Mouse (Mus musculus) CD4-positive, CD25-positive, alpha-beta regulatory T cell, adult 2 months (primary cell): Measurements from ENCODE around the gene Zeb2.

Experiments
- DNase-seq: peaks from one replicate; pipeline ENCODE4 v3.0.0-alpha.2; 2012; ENCODE audit warnings: low read depth, low spot score

The Zeb2 gene

DNA sequence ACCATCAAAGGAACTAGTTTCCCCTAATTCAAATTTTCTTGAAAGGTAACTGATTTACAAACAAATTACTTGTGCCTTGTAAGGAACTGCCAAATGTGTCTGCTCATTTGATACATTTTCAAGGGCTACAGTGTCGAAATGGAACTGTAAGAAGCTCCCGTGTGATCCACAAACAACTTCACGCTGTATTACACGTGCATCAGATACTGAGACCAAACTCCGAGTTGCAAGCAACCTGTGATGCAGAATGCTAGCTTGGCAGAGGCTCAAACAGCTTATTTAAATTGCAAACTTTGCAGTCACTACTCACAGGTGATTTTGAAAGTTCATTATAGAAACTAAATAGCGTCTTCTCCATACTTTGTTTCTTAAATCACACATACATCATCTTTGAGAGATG is 55.1 kb downstream of the Zeb2 start:
- DNase-seq = no peak

DNA sequence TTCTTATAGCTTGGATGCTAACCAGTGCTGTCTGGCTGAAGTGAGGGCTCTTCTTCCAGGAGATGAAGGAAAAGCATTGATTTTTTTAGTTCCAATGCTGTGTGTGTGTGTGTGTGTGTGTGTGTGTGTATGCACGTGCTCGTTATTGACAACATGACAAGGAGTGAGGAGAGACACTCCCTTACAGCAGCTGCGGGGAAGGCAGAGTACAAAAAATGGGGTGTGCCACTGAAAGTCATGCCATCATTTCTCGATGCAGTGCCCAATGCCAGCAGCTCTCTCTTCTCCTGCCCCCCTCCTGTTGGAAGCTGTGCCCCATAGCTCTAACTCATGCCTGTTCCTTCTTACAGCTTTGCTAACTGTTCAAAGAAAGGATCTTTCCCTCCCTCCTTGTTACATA is 56.4 kb downstream of the Zeb2 start:
- no peak for DNase-seq

DNA sequence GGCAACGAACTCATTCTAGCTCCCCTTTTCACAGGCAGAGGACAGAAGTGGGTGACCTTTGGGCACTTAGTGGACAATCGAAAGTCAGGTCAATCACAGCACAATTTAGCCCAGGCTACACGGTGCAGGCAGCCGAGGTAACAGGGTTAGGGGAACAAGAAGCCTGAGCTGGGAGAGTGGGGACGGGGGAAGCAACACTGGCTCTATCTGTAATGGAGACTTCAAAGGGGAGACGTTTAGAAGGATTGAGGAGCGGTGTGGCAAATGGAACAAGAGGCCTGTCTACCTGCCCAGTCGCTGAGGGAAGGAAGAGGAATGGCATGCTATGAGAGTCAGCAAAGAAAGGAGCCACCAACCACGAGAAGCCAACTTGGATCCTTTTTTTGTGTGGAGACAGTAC is 57.0 kb downstream of the Zeb2 start:
- DNase-seq = no peak

DNA sequence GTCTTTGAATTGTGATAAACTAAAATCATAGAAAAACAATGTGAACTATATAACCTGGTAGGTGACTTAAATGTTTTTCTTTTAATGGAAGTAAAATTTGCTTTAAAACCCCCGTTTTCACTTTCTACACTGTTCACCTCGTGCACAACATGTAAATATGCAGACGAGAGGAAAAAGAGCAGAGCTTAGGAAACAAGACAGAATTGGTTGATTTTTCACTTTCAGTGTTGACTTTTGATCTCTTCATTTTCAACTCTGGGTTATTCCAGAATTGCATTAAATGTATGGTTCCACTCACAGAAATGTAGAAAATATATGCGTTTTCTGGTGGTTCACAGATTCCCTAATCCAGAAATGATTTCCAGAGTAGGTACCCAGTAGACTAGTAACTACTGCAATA is 57.6 kb downstream of the Zeb2 start:
- DNase-seq = no peak

DNA sequence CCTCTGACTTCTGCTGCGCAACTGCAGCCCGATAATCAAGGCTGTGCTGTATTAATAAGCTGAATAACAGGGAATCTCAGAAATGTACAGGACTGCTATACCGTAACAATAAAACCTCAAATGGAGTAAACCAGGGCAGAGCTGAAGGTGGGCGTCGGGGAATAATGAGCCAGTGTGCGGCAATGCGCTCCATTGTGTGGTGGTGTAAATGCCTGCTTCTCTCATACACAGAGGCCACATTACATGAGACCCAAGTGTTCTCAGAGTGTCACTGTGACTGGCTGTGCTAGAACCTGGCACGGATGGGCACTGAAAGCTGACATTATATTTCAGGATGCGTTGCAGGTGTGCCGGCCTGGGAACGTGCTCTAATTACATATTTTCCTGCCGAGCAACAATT is 58.2 kb downstream of the Zeb2 start:
- no peak for DNase-seq

DNA sequence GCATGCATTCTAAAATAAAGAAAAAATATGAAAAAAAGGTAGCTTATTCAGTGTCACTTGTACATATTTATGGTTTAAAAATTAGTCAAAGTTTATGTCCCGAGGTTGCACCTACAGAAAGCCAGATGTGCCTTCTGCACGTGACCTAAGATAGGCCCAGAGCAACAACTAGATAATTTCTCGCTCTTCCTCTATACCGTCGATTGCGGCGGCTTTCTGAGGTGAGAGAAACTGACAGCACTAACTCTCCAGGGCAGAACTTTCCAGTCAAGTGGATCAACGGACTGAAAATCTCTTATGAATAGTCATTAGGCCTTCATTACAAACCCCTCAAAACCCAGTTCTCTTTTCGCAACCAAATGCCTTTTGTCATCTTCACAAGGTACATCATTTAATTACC is 59.0 kb downstream of the Zeb2 start:
- no peak for DNase-seq

DNA sequence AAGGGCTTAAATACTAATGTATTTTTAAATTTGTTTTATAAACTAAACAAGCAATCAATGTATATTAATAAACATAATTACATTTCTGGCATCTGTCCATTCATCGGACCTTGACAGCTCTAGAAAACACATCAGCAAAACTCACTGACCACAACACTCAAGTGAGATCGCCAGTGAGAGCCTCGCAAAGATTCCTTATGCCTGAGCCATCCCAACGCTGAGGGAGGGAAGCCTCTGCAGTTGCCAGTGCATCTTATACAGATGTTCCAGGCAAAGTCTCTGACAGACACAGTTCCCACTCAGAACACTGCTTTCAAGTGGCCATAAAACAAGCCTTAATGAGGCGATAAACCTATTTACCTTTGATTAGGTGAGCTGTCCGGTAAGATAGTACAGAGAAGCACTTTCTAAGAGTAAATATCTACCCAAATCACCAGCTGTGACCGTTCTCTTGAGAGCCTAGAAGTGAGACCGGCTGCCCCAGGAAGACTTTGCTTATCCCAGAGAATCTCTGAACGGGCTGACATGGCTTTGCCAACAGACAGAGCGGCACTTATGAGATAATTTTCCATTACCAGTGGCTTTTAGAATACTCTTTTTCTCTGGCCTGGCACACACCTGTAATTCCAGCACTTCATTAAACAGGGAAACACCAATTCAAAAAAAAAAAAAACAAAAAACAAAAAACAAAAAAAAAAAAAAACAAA is 60.2 kb downstream of the Zeb2 start:
- no peak for DNase-seq

DNA sequence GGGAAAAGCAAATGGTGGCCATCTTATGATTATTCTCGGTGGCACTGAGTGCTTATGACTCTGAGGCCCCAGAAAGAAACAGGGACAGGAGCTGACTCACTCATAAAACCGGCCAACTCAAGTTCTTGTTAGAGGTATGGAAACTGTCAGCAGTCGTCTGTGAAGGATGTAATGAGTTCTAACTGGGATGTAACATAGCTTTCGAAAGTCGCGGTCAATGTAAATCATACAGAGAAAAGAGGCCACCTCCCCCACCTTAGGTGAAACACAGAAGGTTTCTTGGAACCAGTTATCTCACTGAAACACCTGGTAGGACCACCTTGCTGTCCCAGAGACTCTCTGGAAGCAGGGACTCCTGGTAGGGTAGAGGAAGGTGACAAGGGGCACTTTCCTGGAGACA is 61.3 kb downstream of the Zeb2 start:
- no peak for DNase-seq

DNA sequence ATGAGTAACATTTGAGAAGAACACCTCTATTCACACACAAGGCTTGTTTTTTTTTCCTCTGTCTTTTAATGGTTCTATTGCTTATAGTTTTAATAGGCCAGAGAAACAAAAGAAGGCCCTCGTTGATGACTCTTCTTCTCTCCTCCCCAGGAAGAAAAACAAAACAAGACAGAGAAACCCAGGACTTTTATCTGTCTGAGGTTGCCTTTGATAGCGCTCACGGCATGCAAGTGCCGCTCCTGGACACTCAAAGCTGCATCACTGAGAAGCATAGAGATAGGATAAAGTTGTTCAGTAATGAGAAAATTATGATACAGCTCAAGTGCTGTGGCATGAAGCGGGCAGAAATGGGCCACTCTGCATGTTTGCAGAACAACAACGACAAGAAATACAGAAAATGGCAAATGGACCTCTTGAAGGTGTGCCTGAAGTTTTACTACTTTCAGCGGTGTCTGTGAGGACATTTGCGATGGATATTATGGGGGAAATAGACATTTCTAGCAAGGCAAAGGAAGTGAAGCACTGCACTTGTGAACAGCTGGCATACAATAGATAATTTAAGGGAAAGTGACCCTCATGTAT is 62.1 kb downstream of the Zeb2 start:
- DNase-seq = no peak

DNA sequence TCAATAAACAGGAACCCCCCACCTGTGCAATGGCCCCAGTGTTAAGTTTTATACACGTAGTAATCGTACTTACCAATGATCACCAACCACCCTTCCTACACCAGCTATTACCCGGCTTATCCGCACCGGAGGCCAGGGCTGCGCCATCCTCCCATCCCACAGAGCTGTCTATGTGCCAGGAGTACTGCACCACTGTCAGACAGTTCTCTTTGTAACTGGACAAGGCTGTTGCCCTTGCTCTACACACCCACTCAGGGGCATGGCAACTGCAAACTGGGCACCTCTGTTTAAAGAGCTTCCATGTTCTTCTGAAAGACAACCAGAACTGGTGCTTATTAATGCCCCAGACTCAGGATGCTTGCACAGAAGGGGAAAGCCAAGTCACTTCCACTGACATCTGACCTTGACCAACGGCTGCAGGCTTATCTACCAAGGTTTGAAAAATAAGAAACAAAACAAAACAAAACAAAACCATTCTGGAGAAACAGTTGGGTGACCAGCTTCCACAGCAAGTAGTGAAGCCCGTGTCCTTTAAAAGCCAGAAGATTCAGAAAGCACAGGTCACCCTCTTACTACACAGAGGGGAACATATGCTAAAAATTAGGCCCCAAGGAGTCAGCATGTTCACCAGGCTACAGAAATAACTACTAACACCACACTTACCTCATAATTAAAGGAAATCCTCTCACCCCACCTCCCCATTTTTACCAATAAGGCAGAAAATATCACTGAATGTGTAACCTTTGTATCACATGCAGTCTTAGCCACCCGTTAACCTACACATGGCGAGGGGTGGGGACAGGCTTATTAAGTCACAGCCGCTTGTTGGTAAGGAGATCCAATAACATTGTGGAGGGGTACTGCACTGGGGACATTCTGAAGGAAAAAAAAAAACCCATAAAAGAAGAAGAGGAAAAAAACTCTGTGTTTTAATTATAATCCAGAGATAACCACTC is 62.8 kb downstream of the Zeb2 start:
- no peak for DNase-seq

DNA sequence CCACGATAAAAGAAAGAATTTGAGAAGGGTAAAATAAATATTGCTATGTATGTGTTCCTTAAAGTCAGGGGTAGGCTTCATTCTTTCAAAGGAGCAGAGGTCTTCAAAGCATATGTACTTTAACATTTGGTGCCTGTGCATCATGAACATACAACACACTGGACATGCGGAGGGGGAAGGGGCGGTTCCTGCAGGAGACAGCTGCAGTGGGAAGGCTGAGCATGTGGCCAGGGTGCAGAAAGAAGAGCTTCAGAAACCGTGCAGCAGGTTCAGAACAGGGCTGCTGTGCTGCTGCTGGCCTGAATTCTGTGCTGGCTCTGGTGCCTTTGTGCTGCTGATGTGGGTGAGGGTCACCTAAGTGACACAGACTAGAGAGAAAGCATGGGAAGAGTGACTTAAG is 64.6 kb downstream of the Zeb2 start:
- DNase-seq = no peak

DNA sequence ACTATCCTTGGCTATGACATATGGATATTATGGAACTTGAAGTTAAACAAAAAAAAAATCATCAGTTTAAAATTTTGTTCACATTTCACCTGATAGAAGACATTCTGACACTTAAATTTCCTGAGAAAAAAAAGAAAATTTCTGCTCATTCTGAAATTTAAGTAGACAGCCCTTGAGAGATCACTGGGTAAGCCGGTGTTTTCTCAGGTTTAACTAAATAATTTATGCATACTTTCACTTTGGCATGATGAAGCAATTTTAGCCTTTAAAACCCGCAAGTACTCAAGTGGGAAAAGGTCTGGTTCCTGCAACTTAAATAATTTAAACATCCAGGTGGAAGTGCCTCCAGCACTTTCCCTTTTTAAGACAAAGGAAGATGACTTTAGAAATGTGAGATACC is 65.9 kb downstream of the Zeb2 start:
- DNase-seq = no peak

DNA sequence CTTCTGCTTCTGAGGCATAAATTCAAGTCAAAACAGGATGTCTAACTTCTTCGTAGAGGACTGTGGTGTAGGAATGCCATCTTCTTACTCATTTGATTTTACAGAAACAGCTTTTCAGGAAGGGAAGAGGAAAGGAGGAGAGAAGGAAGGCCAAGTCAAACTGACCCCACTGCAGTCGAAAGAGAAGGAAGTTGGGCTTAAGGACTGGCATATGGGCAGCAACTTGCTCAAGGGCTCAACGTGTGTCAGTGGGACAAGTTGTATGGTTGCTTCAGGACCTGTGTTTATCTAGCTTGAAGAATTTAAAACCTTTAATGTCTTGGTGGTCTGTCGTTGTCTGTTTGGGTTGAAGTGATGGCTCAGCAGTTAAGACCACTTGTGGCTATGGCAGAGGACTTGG is 67.3 kb downstream of the Zeb2 start:
- no peak for DNase-seq

DNA sequence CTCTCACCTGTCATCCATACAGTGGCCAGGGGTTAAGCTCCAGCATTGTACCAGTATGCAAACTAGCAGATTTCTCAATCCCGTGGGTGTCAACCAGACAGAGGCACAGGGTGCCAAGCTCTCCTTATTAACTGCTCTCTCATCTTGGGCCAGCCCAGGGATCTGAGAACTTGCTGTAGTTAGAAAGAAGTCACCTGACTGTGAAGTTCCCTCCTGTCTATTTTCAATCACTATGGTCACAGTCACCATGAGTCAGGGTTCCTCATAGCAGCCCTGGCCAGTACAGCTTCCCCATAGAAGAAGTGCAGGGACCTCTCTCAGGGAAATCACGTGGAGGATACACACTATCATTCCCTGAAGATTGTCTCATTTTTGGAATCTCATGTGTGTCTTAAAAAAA is 67.9 kb downstream of the Zeb2 start:
- DNase-seq = no peak

DNA sequence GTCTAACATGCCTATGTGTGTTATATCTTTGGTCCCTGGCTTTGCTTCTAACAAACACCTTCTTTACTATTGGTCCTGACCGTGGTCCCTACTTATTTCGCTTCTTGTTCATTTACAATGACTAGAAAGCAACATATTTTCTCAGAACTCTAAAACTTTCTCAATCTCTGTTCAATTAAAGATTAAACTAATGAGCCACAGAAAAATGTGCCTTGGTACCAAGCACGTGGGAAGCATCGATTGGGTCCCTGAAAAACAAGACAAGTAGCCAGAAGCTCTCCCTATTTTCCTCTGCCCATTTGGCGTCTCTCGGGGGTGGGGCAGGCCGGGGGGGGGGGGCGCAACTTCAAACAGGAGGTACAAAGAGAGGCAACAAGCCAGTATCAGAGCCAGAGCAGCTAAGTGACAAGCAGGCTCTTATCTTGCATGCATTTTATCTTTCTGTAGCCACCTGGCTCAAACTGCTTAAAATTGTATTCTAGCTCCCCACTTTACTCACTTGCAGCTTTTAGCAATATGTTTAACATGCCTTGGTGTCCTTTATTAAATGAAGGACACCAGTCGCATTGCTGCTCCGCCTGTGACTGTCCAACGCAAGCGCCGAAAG is 76.4 kb downstream of the Zeb2 start:
- no peak for DNase-seq

DNA sequence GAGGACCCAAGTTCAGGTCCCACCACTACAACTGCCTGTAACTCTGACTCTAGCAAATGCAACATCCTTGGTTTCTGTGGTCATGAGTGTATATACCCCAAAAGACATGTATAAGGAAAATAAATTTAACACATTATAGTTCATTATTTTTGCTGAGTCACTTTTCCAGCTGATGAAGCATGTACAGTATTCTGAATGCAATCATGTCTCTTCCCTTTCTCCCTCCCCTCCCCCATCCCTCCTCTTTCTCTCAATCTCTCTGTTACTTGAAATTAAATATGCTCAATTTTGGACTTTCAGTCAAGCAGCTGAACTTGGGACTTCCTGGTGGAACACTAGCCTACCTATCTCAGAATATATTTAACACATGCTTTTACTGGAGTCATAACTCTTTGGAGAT is 77.7 kb downstream of the Zeb2 start:
- DNase-seq = no peak

DNA sequence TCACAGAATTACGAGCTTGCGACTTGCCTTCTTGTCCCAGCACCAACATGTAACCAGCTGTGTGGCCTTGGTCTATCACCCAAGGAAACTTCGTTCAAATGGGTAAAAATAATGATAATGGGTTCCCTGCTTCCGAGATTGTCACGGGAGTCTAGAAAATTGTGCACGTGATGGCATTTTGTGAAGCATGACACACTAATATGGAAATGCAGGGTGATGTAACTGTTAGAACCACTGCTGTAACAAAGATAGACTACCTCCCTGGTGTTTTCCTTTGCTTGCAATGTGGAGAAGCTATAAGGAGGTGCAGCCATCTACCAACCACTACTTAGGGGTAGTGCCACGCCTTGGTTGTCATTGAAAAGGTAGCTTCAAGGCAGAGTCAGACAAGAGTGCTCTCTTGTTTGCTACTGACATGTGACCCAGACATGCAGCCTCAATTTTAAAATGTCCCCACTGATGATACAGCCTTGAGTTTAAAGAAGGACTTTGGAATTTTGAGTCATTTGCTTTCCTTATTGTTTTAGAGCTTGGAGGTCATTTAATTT is 89.0 kb downstream of the Zeb2 start:
- no peak for DNase-seq

DNA sequence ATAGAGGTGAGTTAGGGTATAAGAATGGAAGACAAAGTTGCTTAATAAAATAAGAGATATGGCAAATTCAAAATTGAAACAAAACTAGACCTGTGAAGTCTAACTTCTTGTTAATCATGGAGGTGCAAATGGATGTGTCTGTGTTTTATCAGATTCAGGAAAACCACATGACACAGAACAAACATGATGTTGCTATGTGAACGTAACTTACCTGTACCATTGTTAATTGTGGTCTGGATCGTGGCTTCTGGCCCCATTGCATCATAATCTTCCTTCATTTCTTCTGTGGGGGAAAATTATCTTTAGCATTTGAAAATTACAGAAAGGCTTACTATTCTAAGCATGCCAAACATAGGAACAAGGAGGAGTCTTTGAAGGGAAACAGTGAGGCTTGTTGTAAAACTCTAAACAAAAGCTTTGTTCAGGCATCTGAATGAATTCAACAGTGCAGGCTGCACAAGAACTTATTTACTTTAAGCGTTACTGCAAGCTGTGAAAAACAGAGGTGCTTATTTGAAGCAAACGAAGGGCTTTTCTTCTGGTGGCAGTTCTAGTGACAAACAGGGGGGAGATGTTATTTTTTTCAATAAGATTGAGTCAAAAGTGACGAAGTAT is 99.9 kb downstream of the Zeb2 start:
- DNase-seq = peak; percentile 17

DNA sequence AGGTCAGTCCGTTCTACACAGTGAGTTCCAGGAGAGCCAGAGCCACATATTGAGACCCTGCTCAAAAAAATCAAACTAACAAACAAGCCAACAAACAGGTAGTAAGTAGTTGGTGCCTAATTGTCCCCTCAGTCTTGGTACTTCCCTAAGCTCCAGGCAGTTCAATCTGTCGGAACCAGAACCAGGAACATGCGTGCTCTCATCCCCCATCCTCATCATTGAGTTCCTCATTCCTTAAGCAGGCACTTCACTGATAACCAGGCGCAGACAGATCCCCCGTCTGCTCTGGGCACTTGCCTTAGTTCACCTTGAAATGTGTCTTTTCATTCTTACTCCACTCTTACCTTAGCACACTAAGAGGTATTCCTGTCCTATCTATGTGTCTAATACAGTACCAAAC is 103.9 kb downstream of the Zeb2 start:
- DNase-seq = no peak

DNA sequence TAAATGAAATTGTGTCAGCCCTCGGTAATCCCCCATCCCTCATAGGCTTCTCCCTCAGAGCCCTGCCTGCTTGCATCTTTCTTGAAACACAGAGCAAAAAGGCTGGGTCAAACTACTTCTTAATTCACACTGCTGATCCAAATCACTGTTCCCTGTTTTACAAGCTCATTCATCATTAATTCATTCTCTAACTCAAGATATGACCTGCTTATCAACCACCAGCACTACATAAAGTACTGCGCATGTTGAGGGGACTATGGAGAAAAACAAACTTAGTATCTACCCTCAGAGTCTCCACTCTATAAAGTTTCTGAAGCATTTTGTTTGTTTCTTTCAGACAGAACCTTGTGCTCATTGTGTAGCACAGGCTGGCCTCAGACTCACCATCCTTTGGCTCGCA is 104.5 kb downstream of the Zeb2 start:
- no peak for DNase-seq

DNA sequence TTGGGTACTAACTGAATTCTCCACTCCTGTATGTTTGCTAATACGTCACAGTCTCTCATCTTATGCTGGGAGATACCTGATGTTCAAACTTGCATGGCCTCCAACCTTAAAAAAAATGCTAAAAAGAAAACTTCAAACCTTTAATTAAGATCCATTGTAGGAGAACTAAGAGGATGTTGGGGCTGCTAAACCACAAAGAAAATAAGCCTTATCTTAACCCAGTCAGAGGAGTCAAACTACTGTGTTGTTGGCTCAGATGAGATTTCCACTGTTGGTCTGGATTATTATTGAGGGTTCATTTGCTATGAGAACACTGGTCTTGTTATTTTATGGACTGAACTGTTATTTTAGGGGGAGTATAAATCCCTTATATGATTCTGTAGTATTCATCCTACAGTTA is 106.5 kb downstream of the Zeb2 start:
- no peak for DNase-seq

DNA sequence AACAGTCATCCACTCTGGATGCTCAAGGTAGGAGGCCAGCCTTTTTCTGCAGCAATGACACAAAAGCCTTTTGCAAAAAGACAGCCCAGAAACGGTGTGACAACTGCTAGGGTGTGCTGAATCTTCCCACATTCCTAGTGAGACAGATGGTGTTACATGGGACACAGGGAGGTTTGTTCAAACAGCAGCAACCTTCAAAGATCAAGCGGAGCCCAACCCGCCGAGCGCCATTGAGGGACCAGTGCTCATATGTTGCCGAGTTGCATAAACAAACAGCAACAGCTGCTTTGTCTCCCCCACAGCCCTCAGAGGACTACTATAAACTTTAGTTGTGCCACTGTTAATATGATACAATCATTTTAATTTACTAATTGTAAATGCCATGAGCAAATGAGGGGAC is 117.3 kb downstream of the Zeb2 start:
- no peak for DNase-seq
